Mouse (Mus musculus) bone marrow, adult 2 months (tissue): ENCODE data around the gene Dnmt3b.

Source experiments
- CTCF ChIP-seq: fragments of 200-500 bp; IDR thresholded peaks from 2 replicates; pipeline ENCODE4 v1.5.1; 2011; ENCODE audit warnings: low read length, control low read depth; ENCODE audit not compliant: control insufficient read depth, insufficient read depth
- POLR2A ChIP-seq: fragments of 200-500 bp; IDR thresholded peaks from 2 replicates; pipeline ENCODE4 v1.6.1; 2011; ENCODE audit warnings: low read depth, mild to moderate bottlenecking, control low read depth, low read length, borderline replicate concordance; ENCODE audit not compliant: control insufficient read depth

- TF ChIP-seq CTCF (no peak), POLR2A (no peak)
Measured at GRCm38 (mm10) chr2:153734033-153734432, 84.8 kb downstream of the Dnmt3b start.
